Mouse (Mus musculus): ENCODE data around the gene Cnp. TPM values are rescaled to one million over a fixed set of nuclear protein-coding genes. Genes with fewer than 3 reads are reported as not detected.

Cnp gene
- polyA plus RNA-seq, 1 experiment from 2014 or later = 21.9 TPM

DNA sequence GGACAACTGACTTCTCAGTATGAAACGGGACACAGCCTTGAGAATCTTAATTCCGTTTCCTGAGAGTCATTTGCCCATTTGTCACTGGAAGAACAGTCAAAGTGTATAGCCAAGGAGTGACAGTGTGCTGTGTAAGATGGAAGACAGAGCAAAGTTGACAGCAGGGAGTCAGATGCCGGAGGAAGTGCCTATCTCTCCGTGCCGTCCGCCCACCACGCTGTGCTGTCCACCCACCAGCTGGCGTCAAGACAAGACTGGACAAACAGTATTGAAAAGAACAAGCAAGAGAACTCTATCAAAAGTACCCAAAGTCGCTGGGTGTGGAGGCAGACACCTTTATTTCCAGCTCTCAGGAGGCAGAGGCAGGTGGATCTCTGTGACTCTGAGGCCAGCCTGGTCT, 28.5 kb downstream of the Cnp start:
- 90% methylated on average over 9 of the region's 9 CpGs for WGBS
- Histone ChIP-seq H3K27ac (replicated peaks; ENCODE audit: low read depth, low read length) (no peak overlapping the region), H3K27me3 (ENCODE audit: control insufficient read depth, insufficient read depth, low read length) (no peaks in the 10 kb centered on the region), H3K9ac (ENCODE audit: low read length) (no peak overlapping the region), H3K4me1 (ENCODE audit: control insufficient read depth, insufficient read depth, low read length) (no peaks in the 10 kb centered on the region), H3K9me3 (ENCODE audit: control insufficient read depth, low read length) (no peaks in the 10 kb centered on the region), H3K36me3 (ENCODE audit: control insufficient read depth, insufficient read depth, low read length) (peaks cover 15% of the 10 kb centered on the region), H3K4me3 (ENCODE audit: low read depth, low read length) (no peak overlapping the region), H3K4me2 (ENCODE audit: low read depth, severe bottlenecking) (no peak overlapping the region)
- DNase-seq (ENCODE audit: low spot score) = no peak
- ATAC-seq (ENCODE audit: insufficient number of reproducible peaks, low FRiP score, low TSS enrichment, low read depth) = no peak

DNA sequence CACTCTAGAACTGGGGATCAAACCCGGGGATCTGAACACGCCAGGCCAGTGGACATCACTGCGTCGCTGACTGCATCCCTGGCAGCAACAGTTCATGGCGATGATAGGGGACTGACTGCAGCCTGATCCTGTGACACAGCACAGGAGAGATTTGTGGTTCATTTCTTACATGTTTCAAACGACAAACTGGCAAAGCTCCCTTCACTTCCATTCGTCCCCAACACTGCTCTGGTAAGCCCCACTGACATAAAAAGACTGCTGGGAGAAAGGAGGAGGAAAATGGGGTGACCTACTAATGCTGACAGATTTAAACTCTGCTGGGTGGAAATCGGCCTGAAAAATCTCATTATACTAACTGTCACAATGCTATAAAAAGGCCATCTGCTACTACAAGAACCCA, 29.1 kb downstream of the Cnp start:
- Histone ChIP-seq H3K36me3 (ENCODE audit: control insufficient read depth, insufficient read depth, low read length) (peaks cover 10% of the 10 kb centered on the region), H3K27ac (replicated peaks; ENCODE audit: low read depth, low read length) (no peak overlapping the region), H3K27me3 (ENCODE audit: control insufficient read depth, insufficient read depth, low read length) (no peaks in the 10 kb centered on the region), H3K9ac (ENCODE audit: low read length) (no peak overlapping the region), H3K4me1 (ENCODE audit: control insufficient read depth, insufficient read depth, low read length) (no peaks in the 10 kb centered on the region), H3K4me3 (ENCODE audit: low read depth, low read length) (no peak overlapping the region), H3K4me2 (ENCODE audit: low read depth, severe bottlenecking) (no peak overlapping the region), H3K9me3 (ENCODE audit: control insufficient read depth, low read length) (no peaks in the 10 kb centered on the region)
- 87% methylated on average over 8 of the region's 8 CpGs for WGBS
- DNase-seq (ENCODE audit: low spot score) (no peak), ATAC-seq (ENCODE audit: insufficient number of reproducible peaks, low FRiP score, low TSS enrichment, low read depth) (no peak)

DNA sequence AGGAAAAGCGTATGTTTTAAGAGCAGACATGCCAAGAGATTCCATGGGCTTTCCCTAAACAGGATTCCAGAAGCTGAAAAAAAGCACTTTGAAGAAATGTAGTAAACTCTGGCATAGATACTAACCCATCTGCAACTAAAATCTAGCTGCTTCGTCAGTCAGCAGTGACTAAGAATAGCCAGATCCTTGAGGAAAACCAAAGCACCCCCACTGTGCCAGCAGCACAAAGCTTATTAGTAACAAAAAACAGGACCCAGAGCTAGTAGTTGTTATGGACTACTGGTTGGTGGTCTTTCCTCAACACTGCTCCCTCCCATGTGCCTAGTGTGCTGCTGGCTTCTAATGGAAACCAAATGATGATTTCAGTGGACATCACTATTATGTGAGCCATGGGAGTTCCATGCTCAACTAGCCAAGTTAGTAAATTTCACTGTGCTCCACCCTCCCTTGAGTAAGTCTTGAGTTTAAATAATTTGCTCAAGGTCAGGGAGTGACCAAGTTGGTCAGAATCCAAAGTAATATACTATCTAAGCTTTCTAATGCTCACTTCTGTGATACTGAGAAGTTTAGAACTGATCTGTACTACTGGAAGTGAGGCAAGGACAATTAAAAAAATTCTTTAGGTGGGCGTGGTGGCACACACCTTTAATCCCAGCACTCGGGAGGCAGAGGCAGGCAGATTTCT, 29.8 kb downstream of the Cnp start:
- no peak overlapping the region for H3K27ac ChIP-seq (replicated peaks; ENCODE audit: low read depth, low read length)
- no peaks in the 10 kb centered on the region for H3K4me1 ChIP-seq (ENCODE audit: control insufficient read depth, insufficient read depth, low read length)
- no peak for ATAC-seq (ENCODE audit: insufficient number of reproducible peaks, low FRiP score, low TSS enrichment, low read depth)

DNA sequence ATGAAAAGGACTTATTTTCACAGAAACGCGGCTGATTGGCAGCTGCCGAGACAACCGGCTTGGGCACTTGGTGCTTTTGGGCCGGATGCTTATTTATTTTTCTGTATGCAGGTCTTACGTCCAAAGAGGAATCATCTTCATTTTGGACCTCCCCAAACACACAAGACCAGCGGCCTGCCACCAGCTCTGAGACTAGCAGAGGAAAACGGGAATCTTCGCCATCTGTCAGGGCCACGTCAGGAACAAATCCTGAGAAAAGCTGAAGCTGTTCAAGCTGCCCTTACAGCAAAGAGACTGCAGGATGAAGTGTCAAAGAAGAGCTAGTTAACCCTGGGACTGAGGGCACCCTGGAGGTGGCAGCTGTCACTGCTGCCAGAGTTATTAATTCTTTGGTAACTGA, 30.7 kb downstream of the Cnp start:
- no peaks in the 10 kb centered on the region for H3K4me1 ChIP-seq (ENCODE audit: control insufficient read depth, insufficient read depth, low read length)
- H3K4me2 ChIP-seq (ENCODE audit: low read depth, severe bottlenecking) = no peak overlapping the region
- no peak overlapping the region for H3K27ac ChIP-seq (replicated peaks; ENCODE audit: low read depth, low read length)
- WGBS = 95% methylated on average over 10 of the region's 10 CpGs
- no peak for DNase-seq (ENCODE audit: low spot score)
- H3K36me3 ChIP-seq (ENCODE audit: control insufficient read depth, insufficient read depth, low read length) = peaks cover 5% of the 10 kb centered on the region; the same call in 1 of the 2 replicates
- no peaks in the 10 kb centered on the region for H3K27me3 ChIP-seq (ENCODE audit: control insufficient read depth, insufficient read depth, low read length)
- ATAC-seq (ENCODE audit: insufficient number of reproducible peaks, low FRiP score, low TSS enrichment, low read depth) = no peak
- no peak overlapping the region for H3K4me3 ChIP-seq (ENCODE audit: low read depth, low read length)
- no peaks in the 10 kb centered on the region for H3K9me3 ChIP-seq (ENCODE audit: control insufficient read depth, low read length)
- H3K9ac ChIP-seq (ENCODE audit: low read length) = no peak overlapping the region

More for the DNA sequence above, 29.8 kb downstream of the Cnp start:
- Histone ChIP-seq H3K36me3 (ENCODE audit: control insufficient read depth, insufficient read depth, low read length) (peaks cover 6% of the 10 kb centered on the region; the same call in 1 of the 2 replicates), H3K4me2 (ENCODE audit: low read depth, severe bottlenecking) (no peak overlapping the region), H3K27me3 (ENCODE audit: control insufficient read depth, insufficient read depth, low read length) (no peaks in the 10 kb centered on the region), H3K4me3 (ENCODE audit: low read depth, low read length) (no peak overlapping the region), H3K9ac (ENCODE audit: low read length) (no peak overlapping the region), H3K9me3 (ENCODE audit: control insufficient read depth, low read length) (no peaks in the 10 kb centered on the region)
- WGBS = 83% methylated on average over 4 of the region's 4 CpGs
- no peak for DNase-seq (ENCODE audit: low spot score)

DNA sequence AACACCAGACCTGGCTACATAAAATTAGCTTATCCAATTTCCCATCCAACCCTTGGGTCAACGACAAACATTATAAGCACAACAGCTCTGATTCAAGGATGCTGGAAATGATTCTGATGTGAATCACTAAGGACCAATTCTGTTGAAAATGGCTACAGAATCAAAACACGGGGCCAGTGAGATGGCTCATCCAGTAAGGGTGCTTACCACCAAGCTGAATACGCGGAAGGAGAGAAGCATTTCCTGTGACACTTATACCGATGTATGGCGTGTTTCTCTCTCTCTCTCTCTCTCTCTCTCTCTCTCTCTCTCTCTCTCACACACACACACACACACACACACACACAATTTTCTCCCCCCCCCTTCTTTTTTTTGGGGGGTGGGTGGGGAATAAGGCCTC, 32.4 kb downstream of the Cnp start:
- Histone ChIP-seq H3K4me2 (ENCODE audit: low read depth, severe bottlenecking) (no peak overlapping the region), H3K27me3 (ENCODE audit: control insufficient read depth, insufficient read depth, low read length) (no peaks in the 10 kb centered on the region), H3K4me1 (ENCODE audit: control insufficient read depth, insufficient read depth, low read length) (no peaks in the 10 kb centered on the region), H3K4me3 (ENCODE audit: low read depth, low read length) (no peak overlapping the region), H3K36me3 (ENCODE audit: control insufficient read depth, insufficient read depth, low read length) (peaks cover 5% of the 10 kb centered on the region; the same call in 1 of the 2 replicates), H3K9ac (ENCODE audit: low read length) (no peak overlapping the region), H3K27ac (replicated peaks; ENCODE audit: low read depth, low read length) (no peak overlapping the region), H3K9me3 (ENCODE audit: control insufficient read depth, low read length) (no peaks in the 10 kb centered on the region)
- DNase-seq (ENCODE audit: low spot score) (no peak), ATAC-seq (ENCODE audit: insufficient number of reproducible peaks, low FRiP score, low TSS enrichment, low read depth) (no peak)
- WGBS = 90% methylated on average over 6 of the region's 6 CpGs

DNA sequence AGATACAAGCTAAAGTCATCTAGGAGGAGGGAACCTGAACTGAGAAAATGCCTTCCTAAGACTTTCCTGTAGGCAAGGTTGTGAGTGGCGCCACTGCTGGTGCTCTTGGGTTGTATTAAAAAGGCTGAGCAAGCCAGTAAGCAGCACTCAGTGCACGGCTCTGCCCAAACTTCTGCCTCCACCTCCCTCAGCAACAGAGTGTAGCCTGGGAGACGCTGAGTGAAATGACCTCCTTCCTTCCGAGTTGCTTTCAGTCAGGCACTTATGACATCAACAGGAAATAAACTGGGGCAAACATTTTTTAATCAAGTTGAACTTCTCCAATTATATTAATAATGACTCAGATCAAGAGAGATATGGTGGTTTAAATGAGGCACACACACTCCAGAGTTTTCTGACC, 34.1 kb downstream of the Cnp start:
- Histone ChIP-seq H3K36me3 (ENCODE audit: control insufficient read depth, insufficient read depth, low read length) (no peaks in the 10 kb centered on the region; the same call in 1 of the 2 replicates), H3K9ac (ENCODE audit: low read length) (no peak overlapping the region), H3K4me2 (ENCODE audit: low read depth, severe bottlenecking) (no peak overlapping the region), H3K9me3 (ENCODE audit: control insufficient read depth, low read length) (no peaks in the 10 kb centered on the region), H3K27ac (replicated peaks; ENCODE audit: low read depth, low read length) (no peak overlapping the region), H3K4me1 (ENCODE audit: control insufficient read depth, insufficient read depth, low read length) (no peaks in the 10 kb centered on the region), H3K4me3 (ENCODE audit: low read depth, low read length) (no peak overlapping the region), H3K27me3 (ENCODE audit: control insufficient read depth, insufficient read depth, low read length) (no peaks in the 10 kb centered on the region)
- no peak for ATAC-seq (ENCODE audit: insufficient number of reproducible peaks, low FRiP score, low TSS enrichment, low read depth)
- WGBS = 76% methylated on average over 4 of the region's 4 CpGs
- DNase-seq (ENCODE audit: low spot score) = no peak

DNA sequence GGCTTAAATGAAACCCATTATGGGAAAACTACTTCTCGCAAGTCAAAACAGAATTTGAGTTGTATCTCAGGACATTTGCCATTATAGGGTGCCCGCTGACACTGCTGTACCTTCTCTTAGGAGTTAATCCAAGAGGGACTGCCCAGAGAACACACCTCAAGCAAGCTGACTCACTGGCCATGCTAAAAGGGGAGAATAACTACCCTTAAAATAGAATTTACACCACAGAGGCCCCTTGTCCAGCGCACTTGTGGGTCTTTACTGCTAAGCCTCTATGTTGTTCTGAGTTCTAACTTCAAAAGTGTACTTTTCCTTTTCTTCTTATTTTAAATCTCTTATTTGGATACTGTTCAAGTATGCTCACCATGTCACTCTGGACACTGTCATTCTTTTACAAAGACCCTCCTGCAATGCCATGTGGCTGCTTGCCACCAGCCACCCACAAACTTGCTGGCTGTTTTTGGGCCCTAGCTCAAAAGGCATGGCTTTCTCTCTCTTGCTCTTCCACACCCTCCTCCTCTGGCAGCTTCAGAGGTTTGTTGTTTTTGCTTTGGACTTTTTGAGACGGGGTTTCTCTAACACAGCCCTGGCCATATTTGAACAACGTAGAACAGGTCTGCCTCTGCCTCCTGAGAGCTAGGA, 34.8 kb downstream of the Cnp start:
- no peak for DNase-seq (ENCODE audit: low spot score)
- Histone ChIP-seq H3K36me3 (ENCODE audit: control insufficient read depth, insufficient read depth, low read length) (no peaks in the 10 kb centered on the region; the same call in 1 of the 2 replicates), H3K4me2 (ENCODE audit: low read depth, severe bottlenecking) (no peak overlapping the region), H3K27ac (replicated peaks; ENCODE audit: low read depth, low read length) (no peak overlapping the region), H3K9ac (ENCODE audit: low read length) (no peak overlapping the region), H3K27me3 (ENCODE audit: control insufficient read depth, insufficient read depth, low read length) (no peaks in the 10 kb centered on the region), H3K4me1 (ENCODE audit: control insufficient read depth, insufficient read depth, low read length) (no peaks in the 10 kb centered on the region), H3K9me3 (ENCODE audit: control insufficient read depth, low read length) (no peaks in the 10 kb centered on the region), H3K4me3 (ENCODE audit: low read depth, low read length) (no peak overlapping the region)
- no peak for ATAC-seq (ENCODE audit: insufficient number of reproducible peaks, low FRiP score, low TSS enrichment, low read depth)
- WGBS = 94% methylated on average over 5 of the region's 5 CpGs

DNA sequence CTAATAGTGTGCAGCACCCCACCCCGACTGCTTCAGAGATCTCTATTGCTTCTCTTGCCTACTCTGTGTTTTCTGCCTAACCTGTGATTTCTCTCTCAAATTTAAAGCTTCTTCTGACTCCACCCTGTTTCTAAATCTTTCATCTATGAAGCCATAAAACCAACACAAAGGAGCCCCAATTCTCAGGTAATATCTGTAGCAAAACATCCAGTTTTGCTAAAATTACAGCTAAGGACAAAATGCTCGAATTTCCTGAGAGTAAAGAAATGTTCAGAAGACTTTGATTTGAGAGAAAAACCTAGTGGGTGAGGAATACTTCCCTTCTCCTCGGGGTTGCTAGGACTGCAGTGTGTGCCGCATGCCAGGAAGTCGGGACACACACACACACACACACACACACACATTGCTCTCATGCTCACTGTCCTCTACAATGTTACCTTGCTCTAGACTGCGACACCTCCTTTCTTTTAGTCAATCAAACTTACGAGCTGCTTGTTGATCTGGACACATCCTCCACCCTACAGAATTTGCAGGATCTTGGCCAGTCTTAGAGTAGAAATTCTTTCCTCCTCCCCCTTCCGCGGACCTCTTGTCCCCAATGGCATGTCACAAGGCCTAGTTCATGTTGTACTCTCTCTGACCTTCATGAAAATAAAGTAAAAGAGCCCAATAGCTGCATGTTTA, 35.4 kb downstream of the Cnp start:
- 88% methylated on average over 9 of the region's 9 CpGs for WGBS
- Histone ChIP-seq H3K36me3 (ENCODE audit: control insufficient read depth, insufficient read depth, low read length) (no peaks in the 10 kb centered on the region; the same call in 1 of the 2 replicates), H3K27me3 (ENCODE audit: control insufficient read depth, insufficient read depth, low read length) (no peaks in the 10 kb centered on the region), H3K9ac (ENCODE audit: low read length) (no peak overlapping the region), H3K4me3 (ENCODE audit: low read depth, low read length) (no peak overlapping the region), H3K4me2 (ENCODE audit: low read depth, severe bottlenecking) (no peak overlapping the region), H3K4me1 (ENCODE audit: control insufficient read depth, insufficient read depth, low read length) (no peaks in the 10 kb centered on the region), H3K27ac (replicated peaks; ENCODE audit: low read depth, low read length) (no peak overlapping the region), H3K9me3 (ENCODE audit: control insufficient read depth, low read length) (no peaks in the 10 kb centered on the region)
- no peak for DNase-seq (ENCODE audit: low spot score)
- ATAC-seq (ENCODE audit: insufficient number of reproducible peaks, low FRiP score, low TSS enrichment, low read depth) = no peak
